Mouse (Mus musculus) liver, adult 2 months (tissue): Measurements from ENCODE around the gene Ccnd2.

ENCODE experiments used
- CTCF ChIP-seq: fragments of 200-500 bp; IDR thresholded peaks from 2 replicates; pipeline ENCODE4 v1.5.1; 2011; ENCODE audit warnings: low read depth, low read length, control low read depth
- POLR2A ChIP-seq: fragments of 200-500 bp; IDR thresholded peaks from 2 replicates; pipeline ENCODE4 v1.6.1; 2011; ENCODE audit warnings: low read length, control low read depth; ENCODE audit not compliant: insufficient read depth; ENCODE audit errors: extremely low read depth

DNA sequence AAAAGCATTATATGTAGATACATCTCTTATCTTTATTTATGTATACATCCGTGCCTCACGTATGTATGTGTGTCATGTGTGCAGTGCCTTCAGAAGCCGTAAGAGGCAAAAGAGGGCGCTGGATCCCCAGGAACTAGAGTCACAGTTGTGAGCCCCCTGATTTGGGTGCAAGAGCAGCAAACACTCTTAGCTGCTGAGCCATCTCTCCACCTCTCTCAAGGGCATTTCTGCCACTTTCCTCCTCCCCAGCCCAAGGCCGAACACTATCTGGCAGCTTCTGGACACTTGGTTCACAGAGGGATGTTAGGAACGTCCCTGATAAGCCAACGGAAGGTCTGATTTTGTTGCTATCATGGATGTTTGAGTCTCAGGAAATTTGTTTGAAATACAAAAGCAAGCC is 28.5 kb downstream of the Ccnd2 start:
- TF ChIP-seq CTCF (no peak), POLR2A (no peak)
